Mouse (Mus musculus) urinary bladder, postnatal 10 days (tissue): ENCODE measurements around the gene Ptk7.
"Not testable (repeated sequence)": the region's sequence is repeated elsewhere in the genome, so short reads cannot be mapped to it uniquely, and the experiment has no call there.

Source experiments
- DNase-seq: peaks from one replicate; pipeline ENCODE4 v3.0.0; 2022; ENCODE audit warnings: low spot score

The Ptk7 gene

GRCm38 (mm10) chr17:46605987-46606386 lies 23.3 kb downstream of the Ptk7 start:
- DNase-seq: no peak

- DNase-seq: no peak
These were observed 24.2 kb downstream of the Ptk7 start for GRCm38 (mm10) chr17:46605126-46605525.

GRCm38 (mm10) chr17:46603229-46603628 lies 26.1 kb downstream of the Ptk7 start:
- DNase-seq: no peak

GRCm38 (mm10) chr17:46602212-46602611 lies 27.1 kb downstream of the Ptk7 start:
- no peak for DNase-seq

DNA sequence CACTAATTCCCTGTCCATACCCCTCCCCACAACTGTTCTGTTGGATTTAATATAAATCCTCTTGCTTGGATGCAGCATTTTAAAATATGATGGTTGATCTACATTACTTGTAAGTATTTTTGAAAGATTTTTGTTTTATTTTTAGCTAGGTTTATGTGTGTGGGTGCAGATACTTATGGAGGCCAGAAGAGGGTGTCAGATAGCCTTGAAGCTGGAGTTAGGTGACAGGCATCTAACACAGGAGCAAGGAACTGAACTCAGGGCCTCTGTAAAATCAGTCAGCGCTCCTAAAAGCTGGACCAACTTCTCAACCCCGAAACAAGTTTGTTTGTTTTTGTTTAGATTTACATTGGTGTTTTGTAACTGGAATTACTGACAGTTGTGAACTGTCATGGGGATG lies 28.7 kb downstream of the Ptk7 start:
- no peak for DNase-seq

DNA sequence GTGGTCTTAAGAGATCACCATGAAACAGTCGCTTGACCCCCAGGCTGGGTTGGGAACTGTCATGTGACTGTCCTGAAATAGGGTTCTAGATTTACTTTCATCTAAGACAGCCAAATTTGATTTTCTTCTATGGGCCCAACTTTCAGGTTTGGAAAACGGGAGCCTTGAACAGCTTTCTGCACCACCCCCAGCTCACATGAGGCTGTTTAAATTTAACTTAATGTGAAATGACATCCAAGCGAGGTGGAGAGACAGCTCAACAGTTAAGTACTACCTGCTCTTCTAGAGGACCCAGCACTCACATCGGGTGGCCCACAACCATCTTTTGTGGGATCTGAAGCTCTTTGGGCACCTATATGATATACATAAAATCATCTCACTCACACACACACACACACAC lies 30.3 kb downstream of the Ptk7 start:
- DNase-seq: no peak

- no peak for DNase-seq
These were observed 31.3 kb downstream of the Ptk7 start for GRCm38 (mm10) chr17:46597956-46598355.

DNA sequence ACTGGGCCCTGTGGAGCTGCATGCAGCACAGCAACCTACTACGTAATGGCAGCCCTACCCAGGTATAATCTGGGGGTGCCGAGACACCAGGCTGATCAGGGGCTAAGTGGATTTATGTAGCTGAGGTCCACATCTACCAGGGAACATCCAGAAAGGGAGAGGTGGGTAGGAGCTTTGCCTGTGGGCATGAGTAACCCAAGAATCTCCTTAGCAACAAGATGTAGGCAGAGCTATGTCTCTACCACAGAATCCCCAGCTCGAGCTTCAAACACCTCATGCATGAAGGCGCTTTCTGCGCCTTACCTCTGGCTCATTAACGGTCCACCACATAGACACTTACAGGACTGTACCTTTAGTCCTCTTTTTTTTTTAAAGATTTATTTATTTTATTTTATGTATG lies 34.0 kb downstream of the Ptk7 start:
- DNase-seq: no peak

GRCm38 (mm10) chr17:46594606-46595005 lies 34.7 kb downstream of the Ptk7 start:
- DNase-seq: no peak

DNA sequence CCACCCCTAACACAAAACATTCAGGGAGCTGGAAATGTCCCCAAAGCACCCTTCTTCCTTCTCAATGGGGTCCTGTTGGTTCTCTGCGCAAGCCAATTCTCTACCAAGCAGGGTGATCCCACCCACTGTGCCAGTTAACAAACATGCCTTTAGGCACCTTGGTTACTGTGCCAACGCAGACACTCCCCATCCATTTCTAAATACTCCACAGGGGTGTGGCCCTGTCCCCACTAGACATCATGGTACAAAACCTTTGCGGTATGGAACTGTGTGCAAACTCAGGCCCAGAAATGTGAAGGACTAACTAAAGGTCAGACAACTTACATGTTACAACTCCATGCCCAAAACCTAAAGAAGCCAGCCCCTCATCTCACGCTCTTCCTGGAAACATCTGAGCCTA lies 36.2 kb downstream of the Ptk7 start:
- DNase-seq: no peak

DNA sequence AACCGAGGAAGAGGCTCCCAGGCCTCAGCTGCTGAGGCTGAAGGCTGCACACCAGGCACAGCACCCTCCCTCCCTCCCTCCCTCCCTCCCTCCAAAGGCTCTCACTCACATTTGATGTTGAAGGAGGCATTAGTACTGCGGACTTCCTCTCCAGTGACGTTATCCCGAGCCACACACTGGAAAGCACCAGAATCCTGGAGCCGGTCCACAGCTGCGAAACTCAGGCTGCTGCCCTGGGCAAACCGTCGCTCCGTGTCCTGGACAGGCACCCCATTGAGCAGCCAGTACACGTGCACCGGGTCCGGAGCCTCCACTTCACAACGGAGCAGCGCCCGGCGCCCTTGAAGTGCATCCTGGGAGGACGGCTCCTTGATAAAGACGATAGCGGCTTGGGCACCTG lies 37.9 kb downstream of the Ptk7 start:
- no peak for DNase-seq

GRCm38 (mm10) chr17:46590439-46590838 lies 38.9 kb downstream of the Ptk7 start:
- DNase-seq: no peak

DNA sequence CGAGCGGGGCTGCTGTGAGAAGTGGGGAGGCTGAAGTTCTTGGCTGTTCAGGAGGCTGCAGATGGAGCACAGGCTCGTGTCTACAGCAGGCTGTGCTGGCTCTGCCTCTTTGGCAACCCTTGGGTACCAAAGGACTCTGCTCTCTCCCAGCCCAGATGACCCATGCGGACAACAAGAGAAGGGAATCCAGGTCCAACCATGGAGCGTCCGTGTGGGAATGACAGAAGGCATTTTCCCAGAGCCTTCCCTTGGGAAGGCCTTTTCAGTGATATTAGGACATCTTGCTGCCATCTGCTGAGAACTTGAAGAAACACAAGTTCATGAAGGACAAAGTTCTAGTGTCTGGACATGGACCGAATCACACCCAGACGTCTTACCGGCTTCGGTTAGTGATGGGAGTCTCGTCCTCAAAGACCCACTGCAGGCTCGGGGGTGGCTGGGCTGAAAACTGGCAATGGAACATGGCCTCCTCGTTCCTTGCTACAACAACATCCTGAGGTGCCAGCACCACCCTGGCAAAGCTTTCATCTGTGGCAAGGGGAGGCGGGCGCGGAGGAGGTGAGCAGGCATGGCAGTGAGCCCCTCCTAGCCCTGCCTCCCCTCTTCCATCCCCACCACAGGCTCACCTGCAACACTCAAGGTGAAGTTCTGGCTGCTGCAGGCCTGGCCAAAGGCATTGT lies 39.5 kb downstream of the Ptk7 start:
- DNase-seq: no peak

GRCm38 (mm10) chr17:46588913-46589312 lies 40.4 kb downstream of the Ptk7 start:
- no peak for DNase-seq

DNA sequence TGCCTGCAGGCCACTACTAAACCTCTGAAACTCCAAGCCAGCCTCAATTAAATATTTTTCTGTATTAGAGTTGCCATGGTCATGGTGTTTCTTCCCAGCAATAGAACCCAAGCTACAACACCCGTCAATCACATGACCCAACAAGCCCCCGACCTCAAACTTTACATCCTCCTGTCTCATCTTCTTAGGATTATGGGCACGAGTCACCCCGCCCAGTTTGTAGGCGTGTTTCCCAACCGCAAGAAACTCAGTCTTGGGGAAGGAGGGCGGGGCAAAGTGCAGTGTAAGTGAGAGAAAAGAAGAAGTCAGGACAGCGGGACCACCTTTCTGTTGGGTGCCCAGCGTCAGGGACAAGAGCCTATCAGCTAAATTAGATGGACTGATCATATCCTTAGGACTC lies 41.1 kb downstream of the Ptk7 start:
- DNase-seq: no peak

DNA sequence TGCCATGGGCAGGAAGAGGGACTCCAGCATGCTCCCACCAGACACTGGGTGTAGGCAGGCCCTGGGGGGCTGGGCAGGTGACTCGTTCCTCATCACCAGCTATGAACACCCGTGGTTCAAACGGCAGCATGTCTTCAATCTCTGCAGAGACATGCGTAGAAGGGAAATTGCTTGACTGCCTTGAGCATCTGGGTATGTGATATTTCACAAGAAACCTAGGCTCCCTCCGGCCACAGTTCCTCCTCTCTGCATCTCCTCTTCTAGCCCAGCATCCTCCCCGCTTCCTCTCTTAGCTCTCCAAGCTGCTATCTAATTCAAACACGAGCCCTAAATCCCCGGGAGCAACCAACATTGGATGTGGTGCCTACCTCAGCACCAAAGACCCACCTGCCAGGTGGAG lies 43.0 kb downstream of the Ptk7 start:
- DNase-seq: no peak

DNA sequence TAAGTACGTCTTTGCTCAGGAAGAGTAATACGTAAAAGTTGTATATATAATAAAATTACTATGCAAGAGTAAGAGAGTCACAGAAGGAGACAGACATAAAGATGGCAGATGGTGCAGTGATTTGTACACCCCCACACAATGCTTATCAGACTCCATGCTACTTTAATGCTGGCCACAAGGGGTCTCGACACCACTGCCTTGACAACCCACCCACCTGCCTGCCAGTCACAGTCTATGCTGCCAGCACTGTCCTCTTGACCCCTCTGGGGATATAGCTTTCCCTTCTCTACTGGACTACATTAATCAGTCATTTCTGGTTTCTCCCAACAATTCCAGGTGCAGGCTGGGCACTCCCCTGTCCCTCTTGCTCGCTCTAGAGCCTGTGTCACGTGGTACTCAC lies 50.7 kb downstream of the Ptk7 start:
- DNase-seq: no peak

GRCm38 (mm10) chr17:46576070-46576469 lies 53.2 kb downstream of the Ptk7 start:
- no peak for DNase-seq

GRCm38 (mm10) chr17:46574535-46574934 lies 54.8 kb downstream of the Ptk7 start:
- DNase-seq: no peak

DNA sequence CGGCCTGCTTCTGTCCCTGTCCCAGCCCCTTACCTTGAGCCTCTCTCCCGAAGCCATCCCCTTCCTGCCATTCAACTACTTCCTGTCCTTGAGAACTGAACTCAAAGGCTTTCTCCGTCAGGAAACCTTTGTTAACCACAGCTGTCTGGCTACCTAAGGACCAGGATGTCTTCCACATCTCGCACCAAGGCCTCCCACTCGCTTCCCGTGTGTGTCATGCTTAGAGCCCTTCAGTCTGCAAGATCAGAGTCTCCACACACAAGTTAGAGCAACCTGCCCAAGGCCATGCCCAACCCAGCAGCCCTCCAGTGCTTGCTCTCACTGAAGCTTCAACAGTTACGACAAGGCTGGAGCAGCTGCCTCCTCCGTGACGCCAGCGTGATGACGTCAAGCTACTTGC lies 58.3 kb downstream of the Ptk7 start:
- DNase-seq: no peak

- no peak for DNase-seq
These were observed 70.2 kb downstream of the Ptk7 start for GRCm38 (mm10) chr17:46559146-46559545.

GRCm38 (mm10) chr17:46558151-46558550 lies 71.2 kb downstream of the Ptk7 start:
- DNase-seq: no peak

DNA sequence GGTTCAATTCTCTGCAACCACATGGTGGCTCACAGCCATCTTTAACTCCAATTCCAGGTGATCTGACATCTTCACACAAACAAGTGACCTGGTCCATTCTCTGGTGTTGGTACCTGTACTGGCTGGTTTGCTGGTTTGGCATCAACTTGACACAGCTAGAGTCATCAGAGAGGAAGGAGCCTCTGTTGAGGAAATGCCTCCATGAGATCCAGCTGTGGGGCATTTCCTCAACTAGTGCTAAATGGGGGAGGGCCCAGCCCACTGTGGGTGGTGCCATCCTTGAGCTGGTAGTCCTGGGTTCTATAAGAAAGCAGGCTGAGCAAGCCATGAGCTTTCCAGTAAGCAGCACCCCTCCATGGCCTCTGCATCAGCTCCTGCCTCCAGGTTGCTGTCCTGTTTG lies 72.0 kb downstream of the Ptk7 start:
- DNase-seq: not testable (repeated sequence)

GRCm38 (mm10) chr17:46556584-46556945 lies 72.7 kb downstream of the Ptk7 start:
- DNase-seq: no peak
